Mouse (Mus musculus) stomach, postnatal 0 days (tissue): ENCODE data around the gene Shld1.

Experiments used
- CTCF ChIP-seq: IDR thresholded peaks from 2 replicates; pipeline ENCODE4 v1.5.1; 2016; ENCODE audit warnings: antibody characterized with exemption, low read depth, mild to moderate bottlenecking, moderate library complexity
- EP300 ChIP-seq: optimal IDR thresholded peaks from 2 replicates; pipeline ENCODE3; 2016; ENCODE audit warnings: antibody characterized with exemption

DNA sequence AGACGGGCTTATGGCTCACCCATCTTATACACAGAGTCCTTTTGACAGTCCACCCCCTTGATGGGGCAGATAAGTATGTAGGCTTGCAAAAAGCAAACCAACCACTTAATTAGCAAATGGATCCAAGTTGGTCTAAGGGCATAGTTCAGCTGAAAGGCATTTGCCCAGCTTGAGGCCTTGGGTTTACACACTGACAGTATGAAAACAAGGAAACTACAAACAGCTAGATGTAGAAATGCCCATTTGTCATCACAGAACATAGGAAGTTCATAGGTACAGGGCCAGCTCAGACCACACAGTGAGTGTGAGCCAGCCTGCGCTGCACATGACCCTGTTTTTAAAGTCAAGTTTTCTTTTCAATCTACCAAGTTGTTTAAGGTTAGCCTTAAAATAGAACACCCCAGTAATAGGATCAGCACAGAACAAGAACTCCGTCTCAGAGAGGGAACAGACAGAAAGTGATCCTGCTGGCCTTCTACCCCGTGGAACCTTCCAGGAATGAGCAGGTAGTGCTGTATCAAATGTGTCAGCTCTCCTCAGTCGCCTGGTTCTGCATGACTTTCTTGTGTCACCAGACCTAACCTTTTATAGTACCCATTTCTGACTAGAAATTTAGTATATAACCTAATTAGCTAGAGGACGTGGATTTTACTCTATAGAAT is 31.8 kb upstream of the Shld1 start:
- no peak for TF ChIP-seq CTCF
- TF ChIP-seq EP300, result no peak
